Mouse (Mus musculus): ENCODE data around the gene U2af1. TPM values are rescaled to one million over a fixed set of nuclear protein-coding genes. Genes with fewer than 3 reads are reported as not detected.

The U2af1 gene
- polyA plus RNA-seq, 1 experiment = 19.1 TPM

GRCm38 (mm10) chr17:31636277-31636941 is 22.3 kb downstream of the U2af1 start:
- no peak for TF ChIP-seq CTCF (IDR thresholded peaks at IDR 0.05; ENCODE audit: extremely low read depth, insufficient read length, insufficient replicate concordance, low read depth, low read length)
- H3K27me3 ChIP-seq (ENCODE audit: control insufficient read depth, insufficient read depth, low read length) = peaks cover 11% of the 10 kb centered on the region
- no peak overlapping the region for H3K27ac ChIP-seq (ENCODE audit: insufficient read depth, low read depth, low read length)
- no peaks in the 10 kb centered on the region for H3K36me3 ChIP-seq (ENCODE audit: control insufficient read depth, insufficient read depth, low read length)
- 9% methylated on average over 45 of the region's 45 CpGs for WGBS
- peak overlapping the region; percentile 59 for H3K4me3 ChIP-seq (ENCODE audit: low read depth, low read length)
- peaks cover 7% of the 10 kb centered on the region for H3K4me1 ChIP-seq (ENCODE audit: control insufficient read depth, insufficient read depth, insufficient read length, low read length)

GRCm38 (mm10) chr17:31635781-31636180 is 22.9 kb downstream of the U2af1 start:
- Histone ChIP-seq H3K27me3 (ENCODE audit: control insufficient read depth, insufficient read depth, low read length) (peaks cover 11% of the 10 kb centered on the region), H3K4me3 (ENCODE audit: low read depth, low read length) (no peak overlapping the region), H3K27ac (ENCODE audit: insufficient read depth, low read depth, low read length) (no peak overlapping the region), H3K36me3 (ENCODE audit: control insufficient read depth, insufficient read depth, low read length) (no peaks in the 10 kb centered on the region), H3K4me1 (ENCODE audit: control insufficient read depth, insufficient read depth, insufficient read length, low read length) (peaks cover 7% of the 10 kb centered on the region)
- 75% methylated on average over 11 of the region's 11 CpGs for whole genome bisulfite sequencing
- TF ChIP-seq CTCF (IDR thresholded peaks at IDR 0.05; ENCODE audit: extremely low read depth, insufficient read length, insufficient replicate concordance, low read depth, low read length) (no peak), POLR2A (IDR thresholded peaks at IDR 0.05; ENCODE audit: low read depth, low read length) (no peak)

- no peak overlapping the region for H3K4me3 ChIP-seq (ENCODE audit: low read depth, low read length)
- peaks cover 11% of the 10 kb centered on the region for H3K27me3 ChIP-seq (ENCODE audit: control insufficient read depth, insufficient read depth, low read length)
- TF ChIP-seq POLR2A (IDR thresholded peaks at IDR 0.05; ENCODE audit: low read depth, low read length) (no peak), CTCF (IDR thresholded peaks at IDR 0.05; ENCODE audit: extremely low read depth, insufficient read length, insufficient replicate concordance, low read depth, low read length) (no peak)
- H3K27ac ChIP-seq (ENCODE audit: insufficient read depth, low read depth, low read length) = no peak overlapping the region
- peaks cover 7% of the 10 kb centered on the region for H3K4me1 ChIP-seq (ENCODE audit: control insufficient read depth, insufficient read depth, insufficient read length, low read length)
- H3K36me3 ChIP-seq (ENCODE audit: control insufficient read depth, insufficient read depth, low read length) = no peaks in the 10 kb centered on the region
- 78% methylated on average over 5 of the region's 5 CpGs for WGBS
These were observed 23.8 kb downstream of the U2af1 start for GRCm38 (mm10) chr17:31634896-31635295.

GRCm38 (mm10) chr17:31633007-31633406 is 25.7 kb downstream of the U2af1 start:
- Histone ChIP-seq H3K4me1 (ENCODE audit: control insufficient read depth, insufficient read depth, insufficient read length, low read length) (peaks cover 7% of the 10 kb centered on the region), H3K36me3 (ENCODE audit: control insufficient read depth, insufficient read depth, low read length) (no peaks in the 10 kb centered on the region), H3K27me3 (ENCODE audit: control insufficient read depth, insufficient read depth, low read length) (peaks cover 11% of the 10 kb centered on the region), H3K4me3 (ENCODE audit: low read depth, low read length) (no peak overlapping the region), H3K27ac (ENCODE audit: insufficient read depth, low read depth, low read length) (no peak overlapping the region)
- 25% methylated on average over 6 of the region's 6 CpGs for WGBS
- TF ChIP-seq CTCF (IDR thresholded peaks at IDR 0.05; ENCODE audit: extremely low read depth, insufficient read length, insufficient replicate concordance, low read depth, low read length) (no peak), POLR2A (IDR thresholded peaks at IDR 0.05; ENCODE audit: low read depth, low read length) (no peak)

- H3K4me1 ChIP-seq (ENCODE audit: control insufficient read depth, insufficient read depth, insufficient read length, low read length) = no peaks in the 10 kb centered on the region; the same call in 1 of the 2 replicates
- TF ChIP-seq POLR2A (IDR thresholded peaks at IDR 0.05; ENCODE audit: low read depth, low read length) (no peak), CTCF (IDR thresholded peaks at IDR 0.05; ENCODE audit: extremely low read depth, insufficient read length, insufficient replicate concordance, low read depth, low read length) (no peak)
- no peak overlapping the region for H3K4me3 ChIP-seq (ENCODE audit: low read depth, low read length)
- peaks cover 4% of the 10 kb centered on the region for H3K27me3 ChIP-seq (ENCODE audit: control insufficient read depth, insufficient read depth, low read length)
- no peak overlapping the region for H3K27ac ChIP-seq (ENCODE audit: insufficient read depth, low read depth, low read length)
- WGBS = 47% methylated on average over 10 of the region's 10 CpGs
- H3K36me3 ChIP-seq (ENCODE audit: control insufficient read depth, insufficient read depth, low read length) = no peaks in the 10 kb centered on the region
These were observed 27.5 kb downstream of the U2af1 start for GRCm38 (mm10) chr17:31631081-31631800.

GRCm38 (mm10) chr17:31627961-31628360 is 30.7 kb downstream of the U2af1 start:
- Histone ChIP-seq H3K36me3 (ENCODE audit: control insufficient read depth, insufficient read depth, low read length) (no peaks in the 10 kb centered on the region), H3K27ac (ENCODE audit: insufficient read depth, low read depth, low read length) (no peak overlapping the region), H3K4me3 (ENCODE audit: low read depth, low read length) (no peak overlapping the region), H3K4me1 (ENCODE audit: control insufficient read depth, insufficient read depth, insufficient read length, low read length) (no peaks in the 10 kb centered on the region; the same call in 1 of the 2 replicates), H3K27me3 (ENCODE audit: control insufficient read depth, insufficient read depth, low read length) (no peaks in the 10 kb centered on the region)
- TF ChIP-seq CTCF (IDR thresholded peaks at IDR 0.05; ENCODE audit: extremely low read depth, insufficient read length, insufficient replicate concordance, low read depth, low read length) (no peak), POLR2A (IDR thresholded peaks at IDR 0.05; ENCODE audit: low read depth, low read length) (no peak)
- WGBS = 90% methylated on average over 2 of the region's 2 CpGs

GRCm38 (mm10) chr17:31623101-31623500 is 35.6 kb downstream of the U2af1 start:
- Histone ChIP-seq H3K27ac (ENCODE audit: insufficient read depth, low read depth, low read length) (no peak overlapping the region), H3K36me3 (ENCODE audit: control insufficient read depth, insufficient read depth, low read length) (no peaks in the 10 kb centered on the region), H3K4me3 (ENCODE audit: low read depth, low read length) (no peak overlapping the region), H3K27me3 (ENCODE audit: control insufficient read depth, insufficient read depth, low read length) (no peaks in the 10 kb centered on the region), H3K4me1 (ENCODE audit: control insufficient read depth, insufficient read depth, insufficient read length, low read length) (no peaks in the 10 kb centered on the region)
- TF ChIP-seq POLR2A (IDR thresholded peaks at IDR 0.05; ENCODE audit: low read depth, low read length) (no peak), CTCF (IDR thresholded peaks at IDR 0.05; ENCODE audit: extremely low read depth, insufficient read length, insufficient replicate concordance, low read depth, low read length) (no peak)
- WGBS = 88% methylated on average over 4 of the region's 4 CpGs

Data from small intestine, adult 2 months (tissue).